Mouse (Mus musculus): Measurements from ENCODE around the gene Vegfa.

DNA sequence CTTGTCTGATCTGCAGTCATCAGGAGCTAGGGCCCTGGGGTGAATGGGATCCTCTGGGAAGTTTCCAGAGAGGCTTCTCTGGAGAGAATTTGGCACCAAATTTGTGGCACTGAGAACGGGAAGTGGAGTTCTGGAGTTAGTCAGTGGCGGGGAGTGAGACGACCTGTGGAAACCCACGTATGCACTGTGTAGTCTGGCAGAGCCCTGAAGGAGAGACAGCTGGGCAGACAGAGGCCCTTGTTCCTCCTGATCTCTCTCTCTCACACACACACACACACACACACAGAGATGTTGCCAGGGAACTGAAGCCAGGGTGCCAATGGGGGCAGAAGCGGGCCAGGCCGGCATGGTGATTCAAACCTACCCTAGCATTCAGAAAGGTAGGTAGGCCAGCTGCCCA, 953 bp upstream of the Vegfa start:
- no peak for TF ChIP-seq POLR2A (IDR thresholded peaks at IDR 0.05; ENCODE audit: low read depth, low read length)
- no peak for TF ChIP-seq CTCF (IDR thresholded peaks at IDR 0.05; ENCODE audit: extremely low read depth, insufficient read depth, insufficient read length, insufficient replicate concordance)

Data from spleen, adult 2 months (tissue).